Mouse (Mus musculus) adrenal gland, adult 2 months (tissue): ENCODE measurements around the gene Fgd1. TPM values are rescaled to one million over a fixed set of nuclear protein-coding genes. Genes with fewer than 3 reads are reported as not detected.
A peak's percentile ranks its signal among the peaks of the same experiment; 100 is the strongest.

Experiments
- DNase-seq: peaks from one replicate; pipeline ENCODE4 v3.0.0; 2021
- polyA plus RNA-seq: library from polyadenylated mRNA; depleted of rRNA; stranded (reverse); fragments of >200 nt; gene quantifications from 2 replicates; pipeline ENCODE4 v1.2.3, GENCODE M21; 2012; rRNA removed
- total RNA-seq, 2 experiments: library from RNA; stranded (reverse); gene quantifications; 2 replicates each; pipeline ENCODE4 v1.2.3; 2021

The Fgd1 gene
- total and polyA plus RNA-seq, 3 experiments, result 11.8 to 24.2 (median 22.2) TPM

DNA sequence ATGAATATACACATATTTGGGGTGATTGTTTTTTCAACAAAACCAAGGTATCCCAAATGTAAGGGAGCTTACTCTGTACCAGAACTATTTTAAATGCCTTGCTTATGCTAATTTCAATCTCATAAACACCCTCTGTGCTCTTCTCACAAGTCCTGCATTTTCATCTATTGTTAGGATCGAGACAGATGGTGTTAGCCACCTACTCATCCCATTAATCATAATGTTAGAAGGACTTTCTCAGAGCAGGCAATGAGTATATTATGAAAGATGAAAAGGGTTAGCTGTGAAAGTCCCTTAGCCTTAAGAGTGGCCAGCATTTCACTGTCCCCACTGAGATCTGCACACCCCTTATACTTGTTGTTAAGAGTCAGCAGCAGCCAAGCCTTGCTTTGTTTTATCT lies 41.5 kb downstream of the Fgd1 start:
- DNase-seq, result no peak

DNA sequence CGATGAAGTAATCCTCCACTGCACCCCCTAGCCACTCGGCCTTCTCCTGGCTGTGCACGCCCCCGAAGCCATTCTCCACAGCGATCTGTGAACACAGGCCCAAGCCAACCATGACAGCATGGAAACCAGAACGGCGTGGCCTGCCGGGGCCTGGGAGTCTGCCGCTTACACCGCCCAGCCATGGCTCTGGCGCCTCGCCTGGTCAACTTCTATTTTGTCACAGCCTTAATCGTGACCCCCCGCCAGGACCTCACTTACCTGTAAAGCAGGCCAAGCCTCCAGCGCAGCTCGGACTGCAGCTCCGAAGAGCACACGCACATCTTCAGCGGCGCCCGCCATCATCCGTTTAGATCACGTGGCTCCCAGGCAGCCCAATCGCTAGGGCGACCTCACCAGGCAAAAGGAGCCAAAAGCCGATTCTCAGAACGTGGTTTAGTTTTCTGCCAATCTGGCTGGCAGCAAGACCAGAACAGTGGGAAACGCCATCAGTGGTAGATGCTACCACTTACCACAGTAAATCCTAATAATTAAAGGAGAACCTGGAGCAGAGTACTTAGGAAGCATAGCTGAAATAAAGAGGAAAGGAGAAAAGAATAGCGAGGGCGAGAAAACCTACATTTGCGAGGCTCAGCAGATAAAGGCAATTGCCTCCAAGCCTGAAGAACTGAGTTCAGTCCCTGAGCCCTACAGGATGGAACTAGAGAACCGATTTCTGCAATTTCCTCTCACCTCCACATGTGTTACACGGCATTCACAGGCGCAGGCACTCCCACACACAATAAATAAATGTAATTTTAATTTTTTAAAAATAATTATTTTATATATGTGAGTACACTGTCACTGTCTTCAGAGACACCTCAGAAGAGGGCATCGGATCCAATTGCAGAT lies 50.5 kb downstream of the Fgd1 start, which contains the start of gene Tsr2:
TSS of gene Tsr2 (minus strand) at position 373 of the 888 bp plus-strand sequence.
- peak; percentile 83 for DNase-seq

DNA sequence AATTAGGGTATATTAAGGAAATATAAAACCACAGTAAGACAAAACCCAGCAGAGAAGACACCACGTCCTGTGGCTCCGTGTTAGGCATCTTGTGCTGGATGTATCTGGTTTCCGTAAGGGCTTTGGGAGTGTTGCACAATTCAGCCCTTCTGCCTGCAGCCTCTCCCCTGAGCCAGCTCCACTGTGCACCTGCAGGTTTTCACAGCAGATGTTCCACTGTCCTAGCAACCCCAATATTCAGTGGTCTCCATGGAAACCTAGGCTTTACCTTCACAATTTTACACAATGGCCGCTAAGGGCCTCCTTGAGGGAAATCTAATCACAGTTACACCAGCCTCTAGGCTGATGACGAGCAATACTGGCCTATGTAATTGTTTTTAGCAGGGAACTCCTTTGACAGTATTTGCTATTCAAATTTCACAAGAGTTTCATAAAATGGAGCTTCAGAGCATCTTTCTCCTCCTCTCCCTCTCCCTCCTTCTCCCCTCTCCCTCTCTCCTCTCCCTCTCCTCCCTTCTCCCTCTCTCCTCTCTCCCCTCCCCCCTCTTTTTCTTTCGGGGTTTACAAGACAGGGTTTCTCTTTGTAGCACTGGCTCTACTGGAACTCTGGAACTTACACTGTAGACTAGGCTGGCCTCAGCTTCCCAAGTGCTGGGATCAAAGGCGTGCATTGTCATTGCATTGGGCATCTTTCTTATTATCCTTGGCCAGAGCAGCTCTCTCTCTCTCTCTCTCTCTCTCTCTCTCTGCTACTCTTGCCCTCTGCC lies 61.5 kb downstream of the Fgd1 start:
- DNase-seq, result no peak

DNA sequence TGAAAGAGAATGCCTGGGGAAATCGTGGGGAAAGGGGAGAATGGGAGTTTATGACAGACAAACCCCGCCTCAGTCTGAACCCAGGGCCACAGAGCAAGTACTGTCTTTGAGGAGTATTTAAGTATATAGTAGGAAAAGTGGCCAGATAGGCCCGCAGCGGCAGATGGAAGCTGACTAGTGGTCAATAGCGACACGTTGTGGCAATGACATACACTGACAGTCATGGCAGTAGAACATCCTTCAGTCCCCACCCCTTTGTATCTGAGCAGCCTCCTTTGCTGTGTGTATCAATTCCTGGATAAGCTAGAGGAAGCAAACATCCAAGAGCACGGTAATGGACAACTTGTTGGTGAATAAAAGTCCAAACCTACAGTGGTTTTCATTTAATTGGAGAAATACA lies 70.8 kb downstream of the Fgd1 start:
- peak; percentile 40 for DNase-seq

DNA sequence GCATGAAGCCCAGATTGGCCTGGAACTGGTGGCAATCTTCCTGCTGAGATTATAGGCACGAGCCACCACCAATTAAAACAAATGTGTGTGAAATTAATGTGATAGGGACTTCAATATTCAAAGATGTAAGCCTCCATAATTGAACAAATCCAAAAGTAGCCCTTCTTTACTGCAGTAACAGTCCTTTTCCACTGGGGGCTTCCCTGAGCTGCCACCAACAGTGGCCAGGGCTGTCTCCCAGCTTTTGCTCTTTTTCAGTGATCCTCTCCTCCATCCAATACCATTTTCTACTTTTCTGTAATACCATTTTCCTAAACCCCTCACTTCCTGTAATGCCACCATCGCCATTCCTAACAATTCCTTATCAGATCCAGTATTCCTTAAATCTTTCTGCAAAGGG lies 71.5 kb downstream of the Fgd1 start:
- peak; percentile 6 for DNase-seq

DNA sequence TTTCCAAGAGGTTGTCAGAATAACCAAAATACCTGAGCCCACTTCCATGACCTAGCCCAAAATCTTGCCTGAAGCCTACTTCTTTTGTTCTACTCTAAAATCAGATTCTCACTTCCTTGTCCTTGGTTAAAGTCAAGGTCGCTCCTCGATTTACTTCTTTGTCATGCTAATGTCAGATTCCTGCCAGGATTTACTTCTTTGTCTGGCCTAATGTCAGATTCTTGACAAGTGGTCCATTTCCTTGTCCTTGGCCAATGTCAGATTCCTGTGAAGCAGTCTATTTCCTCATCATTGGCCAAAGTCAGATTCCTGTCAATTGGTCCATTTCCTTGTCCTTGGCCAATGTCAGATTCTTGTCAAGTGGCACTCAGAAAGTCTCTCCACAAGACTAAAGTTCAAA lies 78.0 kb downstream of the Fgd1 start:
- no peak for DNase-seq

DNA sequence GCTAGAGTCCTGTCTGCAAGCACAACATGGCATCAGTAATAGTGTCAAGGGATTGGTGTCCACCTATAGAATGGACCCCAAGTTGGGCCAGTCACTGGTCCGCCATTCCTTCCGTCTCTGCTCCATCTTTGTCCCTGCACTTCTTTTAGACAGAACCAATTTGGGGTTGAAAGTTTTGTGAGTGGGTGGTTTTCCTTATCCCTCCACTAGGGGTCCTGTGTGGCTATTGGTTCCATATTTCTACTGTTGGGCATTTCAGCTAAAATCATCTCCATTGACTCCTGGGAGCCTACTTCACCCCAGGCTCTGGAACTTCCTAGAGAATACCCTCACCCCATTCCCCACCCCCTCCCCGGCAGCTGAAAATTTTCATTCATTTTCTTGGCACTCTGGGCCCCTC lies 84.5 kb downstream of the Fgd1 start:
- no peak for DNase-seq

DNA sequence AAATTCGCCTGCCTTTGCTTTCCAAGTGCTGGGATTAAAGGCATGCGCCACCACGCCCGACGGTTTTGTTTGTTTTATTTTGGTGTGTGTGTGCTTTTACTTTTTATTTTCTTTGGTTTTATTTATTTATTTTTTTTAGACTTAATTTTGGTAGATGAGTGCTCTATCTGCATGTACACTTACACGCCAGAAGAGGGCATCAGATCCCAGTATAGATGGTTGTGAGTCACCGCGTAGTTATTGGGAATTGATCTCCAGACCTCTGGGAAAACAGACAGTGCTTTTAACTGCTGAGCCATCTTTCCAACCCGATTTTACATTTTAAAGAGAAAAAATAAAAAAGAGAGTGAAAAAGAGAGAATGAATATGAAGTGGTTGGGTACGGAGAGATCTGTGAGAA lies 86.8 kb downstream of the Fgd1 start:
- no peak for DNase-seq

Other genes starting within 250 kb of the Fgd1 start
- 100 to 1,000 TPM in 1 of 2 experiments, 10 to 100 TPM in 1; 83.9 to 107 TPM for gene Maged2, start 231.8 kb upstream of the Fgd1 start, total RNA-seq
- 36.6 and 45.6 TPM in 2 replicates for gene Maged2, start 231.8 kb upstream of the Fgd1 start, polyA plus RNA-seq
- gene Gnl3l, start 28.8 kb upstream of the Fgd1 start, total RNA-seq, result 10 to 100 TPM; 67.7 to 84.4 TPM
- 6.3 and 7.7 TPM in 2 replicates for gene Gnl3l, start 28.8 kb upstream of the Fgd1 start, polyA plus RNA-seq
- 10 to 100 TPM; 37.6 to 46.7 TPM for gene Tsr2, start 50.4 kb downstream of the Fgd1 start, total RNA-seq
- 2.9 and 3.3 TPM in 2 replicates for gene Tsr2, start 50.4 kb downstream of the Fgd1 start, polyA plus RNA-seq
- 1 to 10 TPM; 1.3 to 1.8 TPM for gene Wnk3, start 151.9 kb downstream of the Fgd1 start, total RNA-seq
- gene Wnk3, start 151.9 kb downstream of the Fgd1 start, polyA plus RNA-seq, result 0.02 and 0.06 TPM in 2 replicates